Mouse (Mus musculus) subcutaneous adipose tissue, adult 2 months (tissue): ENCODE results near the gene Pdlim3. TPM values are rescaled to one million over a fixed set of nuclear protein-coding genes. Genes with fewer than 3 reads are reported as not detected.

Experiments
- polyA plus RNA-seq: library from polyadenylated mRNA; depleted of rRNA; stranded (reverse); fragments of >200 nt; gene quantifications from 2 replicates; pipeline ENCODE4 v1.2.3, GENCODE M21; 2012; ENCODE audit warnings: low replicate concordance; rRNA removed

The Pdlim3 gene
- 20.4 and 306 TPM in 2 replicates for polyA plus RNA-seq

GRCm38 (mm10) chr8:45885202-45885685 is at the start of gene Pdlim3:
Pdlim3 (plus strand) TSS chr8:45885461.

GRCm38 (mm10) chr8:45934582-45935014 is 49.3 kb downstream of the Pdlim3 start, which contains the start of gene Ccdc110:
Ccdc110 (plus strand) TSS chr8:45934619.

Other genes with a start within 250 kb of the Pdlim3 start
- not detected in 2 replicates for gene Ccdc110, start 49.2 kb downstream of the Pdlim3 start, polyA plus RNA-seq
- gene 1700029J07Rik, start 89.8 kb downstream of the Pdlim3 start, polyA plus RNA-seq, result 0.43 and 1.2 TPM in 2 replicates
- gene Ufsp2, start 90.1 kb downstream of the Pdlim3 start, polyA plus RNA-seq, result 21.2 and 22.4 TPM in 2 replicates
- gene Lrp2bp, start 113.8 kb downstream of the Pdlim3 start, polyA plus RNA-seq, result 0.04 and 0.36 TPM in 2 replicates
- gene Ankrd37, start 120.2 kb downstream of the Pdlim3 start, polyA plus RNA-seq, result 1.4 and 1.6 TPM in 2 replicates